Mouse (Mus musculus): ENCODE measurements around the gene Robo1. TPM values are rescaled to one million over a fixed set of nuclear protein-coding genes. Genes with fewer than 3 reads are reported as not detected.
A peak's percentile ranks its signal among the peaks of the same experiment; 100 is the strongest.

Robo1 gene
- polyA plus RNA-seq, 1 experiment from 2014 or later: 69.5 TPM

DNA sequence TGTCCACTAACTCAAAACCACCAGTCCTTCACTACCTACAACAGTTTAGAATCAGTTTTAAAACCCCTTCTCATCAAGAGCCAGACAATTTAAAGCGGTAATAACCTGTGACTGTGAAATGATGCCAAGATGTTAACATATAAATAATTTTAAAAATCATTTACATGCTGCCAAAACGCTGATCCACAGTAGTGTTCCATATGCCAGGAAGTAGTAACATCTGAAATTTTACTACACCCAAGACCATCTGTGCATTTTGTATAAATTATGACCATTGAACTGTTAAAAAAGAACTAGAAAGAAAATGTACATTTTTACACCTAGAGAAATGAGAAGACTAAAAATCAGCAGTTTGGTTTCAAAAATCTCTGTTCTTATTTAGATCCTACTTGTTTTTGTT lies 600.8 kb downstream of the Robo1 start:
- ATAC-seq (ENCODE audit: low FRiP score, low read depth): no peak
- no peaks in the 10 kb centered on the region for H3K9me3 ChIP-seq
- WGBS: 82% methylated on average over 2 of the region's 2 CpGs

DNA sequence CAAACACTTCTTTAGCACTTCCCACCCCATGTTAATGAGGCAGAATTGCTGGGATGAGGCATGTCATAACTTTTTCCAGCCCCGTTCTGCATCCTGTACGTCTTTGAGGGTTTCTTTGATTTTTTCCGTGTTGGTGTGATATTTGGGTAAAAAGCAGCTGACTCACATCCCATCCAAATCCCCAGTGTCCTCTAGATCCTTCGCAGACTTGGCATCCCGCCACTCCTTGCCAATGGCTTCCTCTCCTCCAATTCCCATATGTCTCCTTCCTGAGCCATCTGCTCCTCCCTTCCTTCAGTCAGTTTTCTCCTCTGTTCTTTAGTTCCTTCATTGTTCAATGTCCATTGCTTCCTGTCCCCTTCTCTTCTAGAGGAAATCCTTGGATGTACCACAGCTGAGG lies 605.0 kb downstream of the Robo1 start:
- Histone ChIP-seq H3K9ac (no peak overlapping the region), H3K9me3 (no peaks in the 10 kb centered on the region), H3K4me3 (no peak overlapping the region), H3K27ac (no peak overlapping the region), H3K4me2 (replicated peaks) (no peak overlapping the region), H3K27me3 (replicated peaks) (no peaks in the 10 kb centered on the region), H3K4me1 (peaks cover 4% of the 10 kb centered on the region; the same call in 1 of the 2 replicates), H3K36me3 (no peaks in the 10 kb centered on the region)
- WGBS: 51% methylated on average over 5 of the region's 5 CpGs
- peak; percentile 33; the same call in 1 of the 2 replicates for ATAC-seq (ENCODE audit: low FRiP score, low read depth)

More for the DNA sequence above, 600.8 kb downstream of the Robo1 start:
- peaks cover 4% of the 10 kb centered on the region; the same call in 1 of the 2 replicates for H3K4me1 ChIP-seq
- H3K36me3 ChIP-seq: no peaks in the 10 kb centered on the region
- no peak overlapping the region for H3K27ac ChIP-seq
- no peak overlapping the region for H3K4me3 ChIP-seq
- no peaks in the 10 kb centered on the region for H3K27me3 ChIP-seq (replicated peaks)
- no peak overlapping the region for H3K4me2 ChIP-seq (replicated peaks)
- H3K9ac ChIP-seq: no peak overlapping the region

DNA sequence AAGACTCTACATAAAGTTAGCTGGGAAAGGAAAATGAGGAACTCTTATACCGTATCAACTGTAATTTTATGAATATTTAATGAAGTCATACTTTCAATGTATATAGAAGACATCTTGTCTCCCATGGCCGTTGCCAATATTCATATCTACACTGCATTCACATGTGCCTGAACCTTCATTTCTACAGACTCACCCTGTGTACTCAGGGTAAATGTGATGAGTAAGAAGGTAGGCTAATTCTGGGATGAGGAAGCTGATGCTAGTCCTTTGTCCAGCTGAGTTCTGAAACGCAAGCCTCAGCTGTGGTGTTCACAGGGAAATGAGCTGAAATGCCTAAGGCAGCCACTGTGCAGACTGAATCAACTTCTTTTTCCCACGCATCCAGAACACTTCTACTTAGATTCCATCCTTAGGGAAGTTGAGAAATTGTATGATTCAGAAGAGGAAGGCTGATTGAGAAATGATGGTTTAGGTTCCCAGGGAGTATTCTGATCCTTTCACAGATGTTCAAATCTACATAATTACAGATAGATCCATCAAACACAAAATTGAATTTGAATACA lies 606.0 kb downstream of the Robo1 start:
- ATAC-seq (ENCODE audit: low FRiP score, low read depth): no peak
- Histone ChIP-seq H3K27me3 (replicated peaks) (no peaks in the 10 kb centered on the region), H3K4me1 (peaks cover 4% of the 10 kb centered on the region; the same call in 1 of the 2 replicates), H3K4me2 (replicated peaks) (no peak overlapping the region), H3K4me3 (no peak overlapping the region), H3K9me3 (no peaks in the 10 kb centered on the region), H3K27ac (no peak overlapping the region), H3K36me3 (no peaks in the 10 kb centered on the region), H3K9ac (no peak overlapping the region)
- 66% methylated on average over 4 of the region's 4 CpGs for WGBS

DNA sequence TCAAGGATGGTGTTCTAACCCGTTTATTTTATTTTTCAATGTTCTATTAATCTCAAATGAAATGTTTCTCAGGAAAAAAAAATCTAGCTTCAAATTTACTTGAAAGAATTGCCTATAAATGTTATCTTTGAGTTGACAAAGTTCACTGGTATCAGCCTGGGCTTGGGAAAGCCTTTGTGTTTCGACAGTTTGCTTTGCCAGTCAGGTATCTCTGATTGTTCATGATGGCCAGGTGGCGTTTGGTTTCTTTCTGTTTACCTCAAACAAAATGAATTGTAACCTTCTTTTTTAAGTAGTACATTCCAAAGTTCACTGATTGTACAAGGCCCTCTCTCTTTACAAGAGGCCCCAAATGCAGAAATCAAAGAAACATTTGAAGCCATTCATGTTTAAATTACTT lies 611.9 kb downstream of the Robo1 start:
- H3K27ac ChIP-seq: no peak overlapping the region
- no peak overlapping the region for H3K9ac ChIP-seq
- no peaks in the 10 kb centered on the region for H3K9me3 ChIP-seq
- no peaks in the 10 kb centered on the region for H3K36me3 ChIP-seq
- H3K4me3 ChIP-seq: no peak overlapping the region
- peaks cover 27% of the 10 kb centered on the region for H3K4me1 ChIP-seq
- 89% methylated on average over 3 of the region's 3 CpGs for WGBS
- H3K27me3 ChIP-seq (replicated peaks): no peaks in the 10 kb centered on the region
- no peak for ATAC-seq (ENCODE audit: low FRiP score, low read depth)
- H3K4me2 ChIP-seq (replicated peaks): no peak overlapping the region

DNA sequence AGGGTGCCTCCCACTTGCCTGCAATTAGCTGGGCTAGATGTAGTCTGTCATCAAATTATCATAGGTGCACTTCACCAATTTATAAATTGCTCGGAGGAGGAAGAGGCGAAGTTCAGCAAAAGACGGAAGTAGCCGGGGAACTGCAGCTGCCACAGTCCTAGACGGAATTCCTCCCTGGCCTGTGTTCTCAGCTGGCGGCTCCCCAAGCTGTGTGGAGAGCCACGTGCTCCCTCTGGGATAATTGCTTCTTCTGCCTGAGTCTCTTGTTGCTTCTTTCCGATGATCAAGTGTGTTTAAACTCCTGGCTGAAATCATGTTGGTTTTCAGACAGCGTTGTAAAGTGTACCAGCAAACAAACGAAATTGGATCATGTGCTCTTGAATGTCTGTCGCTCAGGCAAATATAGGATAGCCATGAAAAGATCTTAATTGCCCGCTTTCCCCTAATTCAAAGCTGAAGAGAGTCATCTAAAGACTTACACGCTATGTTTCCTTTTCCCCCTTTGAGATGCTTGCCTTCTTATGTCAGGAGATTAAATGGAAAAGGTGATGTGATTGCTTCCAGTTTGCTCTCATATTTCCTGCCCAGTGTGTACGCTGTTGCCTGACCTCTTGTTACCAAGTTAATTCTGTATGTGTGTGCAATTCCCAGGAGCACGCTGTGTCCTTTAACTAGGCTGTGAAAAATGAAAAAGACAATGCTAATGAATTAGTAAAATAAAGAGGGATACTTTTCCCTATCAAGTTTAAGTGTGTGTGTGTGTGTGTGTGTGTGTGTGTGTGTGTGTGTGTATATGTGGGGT lies 616.5 kb downstream of the Robo1 start:
- Histone ChIP-seq H3K4me3 (no peak overlapping the region), H3K9me3 (no peaks in the 10 kb centered on the region), H3K9ac (no peak overlapping the region), H3K4me2 (replicated peaks) (peak overlapping the region; percentile 46), H3K36me3 (no peaks in the 10 kb centered on the region), H3K27me3 (replicated peaks) (no peaks in the 10 kb centered on the region), H3K27ac (no peak overlapping the region), H3K4me1 (peaks cover 30% of the 10 kb centered on the region)
- peak; percentile 68 for ATAC-seq (ENCODE audit: low FRiP score, low read depth)
- 22% methylated on average over 15 of the region's 15 CpGs for WGBS

DNA sequence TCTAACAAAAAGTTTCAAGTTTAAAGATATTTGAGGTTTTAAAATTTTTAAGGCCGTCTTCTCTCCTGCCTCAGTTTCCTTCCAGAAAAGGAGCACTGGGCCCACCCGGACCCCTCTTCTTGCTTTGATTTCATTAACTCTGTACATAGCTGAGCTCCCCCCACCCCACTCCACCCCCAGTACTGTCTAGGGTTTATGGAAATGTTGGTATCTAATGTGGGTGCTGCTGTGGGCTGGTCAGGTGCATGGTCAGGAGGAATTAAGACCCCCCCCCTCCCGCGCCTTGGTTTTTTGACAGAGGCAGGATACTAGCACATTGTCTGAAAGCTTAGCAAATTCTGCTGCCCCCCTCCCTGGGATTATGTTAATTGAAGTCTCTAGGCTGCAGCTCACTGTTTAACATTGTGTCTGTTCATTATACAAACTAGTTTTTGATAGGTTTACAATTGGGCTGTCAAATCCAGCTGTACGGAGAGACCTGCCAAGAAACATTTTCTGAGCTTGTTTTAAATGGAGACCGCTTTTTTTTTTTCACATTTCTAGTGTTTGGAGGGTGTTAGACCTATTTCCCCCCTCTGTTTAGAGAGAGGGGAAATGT lies 620.5 kb downstream of the Robo1 start:
- ATAC-seq (ENCODE audit: low FRiP score, low read depth): peak; percentile 39; the same call in 1 of the 2 replicates
- H3K9ac ChIP-seq: no peak overlapping the region
- no peak overlapping the region for H3K27ac ChIP-seq
- H3K27me3 ChIP-seq (replicated peaks): no peaks in the 10 kb centered on the region
- H3K4me3 ChIP-seq: no peak overlapping the region
- H3K36me3 ChIP-seq: no peaks in the 10 kb centered on the region
- no peaks in the 10 kb centered on the region for H3K9me3 ChIP-seq
- WGBS: 83% methylated on average over 6 of the region's 6 CpGs
- H3K4me2 ChIP-seq (replicated peaks): no peak overlapping the region
- H3K4me1 ChIP-seq: peaks cover 18% of the 10 kb centered on the region

DNA sequence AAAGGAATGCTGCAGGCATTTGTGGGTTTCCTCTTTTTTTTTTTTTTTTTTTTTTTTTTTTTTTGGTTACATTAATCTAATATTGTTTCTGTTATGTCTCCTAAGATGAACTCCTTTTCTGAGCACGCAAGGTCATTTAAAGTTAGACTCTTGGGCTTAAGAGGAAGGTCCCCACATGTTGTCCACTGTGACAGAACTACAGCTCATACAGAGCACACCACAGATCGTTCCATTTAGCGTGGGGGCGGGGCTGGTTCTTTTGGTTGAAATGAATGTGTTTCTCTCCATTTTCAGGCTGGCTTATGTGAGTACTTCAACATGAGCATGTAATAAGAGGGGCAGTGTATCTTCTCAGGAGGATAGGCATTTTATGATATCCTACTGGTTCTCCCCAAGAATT lies 622.8 kb downstream of the Robo1 start:
- Histone ChIP-seq H3K27ac (no peak overlapping the region), H3K36me3 (no peaks in the 10 kb centered on the region), H3K9ac (no peak overlapping the region), H3K4me2 (replicated peaks) (no peak overlapping the region), H3K9me3 (no peaks in the 10 kb centered on the region), H3K4me1 (peaks cover 3% of the 10 kb centered on the region; the same call in 1 of the 2 replicates), H3K27me3 (replicated peaks) (no peaks in the 10 kb centered on the region), H3K4me3 (no peak overlapping the region)
- WGBS: 80% methylated on average over 4 of the region's 4 CpGs
- no peak for ATAC-seq (ENCODE audit: low FRiP score, low read depth)

DNA sequence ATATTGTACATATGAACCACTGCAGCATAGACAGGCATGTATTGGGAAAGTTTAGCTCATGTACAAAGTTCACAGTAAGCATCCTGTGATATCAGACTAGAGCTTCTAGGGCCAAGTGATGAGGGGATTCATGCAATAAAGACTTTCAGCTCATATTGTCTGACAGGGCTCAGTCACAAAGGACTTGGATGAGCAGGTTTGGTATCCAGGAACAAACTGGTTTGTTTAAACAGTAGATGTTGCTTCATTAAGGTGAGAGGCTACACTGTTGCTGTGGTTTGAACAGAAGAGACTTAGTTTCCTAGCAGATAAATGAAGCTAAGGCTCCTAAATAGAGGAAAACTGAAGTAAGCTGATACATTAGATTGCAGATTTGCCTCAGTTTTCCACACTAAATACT lies 626.8 kb downstream of the Robo1 start:
- ATAC-seq (ENCODE audit: low FRiP score, low read depth): no peak
- H3K4me3 ChIP-seq: no peak overlapping the region
- no peak overlapping the region for H3K9ac ChIP-seq
- H3K36me3 ChIP-seq: no peaks in the 10 kb centered on the region
- H3K27me3 ChIP-seq (replicated peaks): no peaks in the 10 kb centered on the region
- peaks cover 3% of the 10 kb centered on the region; the same call in 1 of the 2 replicates for H3K4me1 ChIP-seq
- no peaks in the 10 kb centered on the region for H3K9me3 ChIP-seq
- H3K4me2 ChIP-seq (replicated peaks): no peak overlapping the region
- no peak overlapping the region for H3K27ac ChIP-seq

DNA sequence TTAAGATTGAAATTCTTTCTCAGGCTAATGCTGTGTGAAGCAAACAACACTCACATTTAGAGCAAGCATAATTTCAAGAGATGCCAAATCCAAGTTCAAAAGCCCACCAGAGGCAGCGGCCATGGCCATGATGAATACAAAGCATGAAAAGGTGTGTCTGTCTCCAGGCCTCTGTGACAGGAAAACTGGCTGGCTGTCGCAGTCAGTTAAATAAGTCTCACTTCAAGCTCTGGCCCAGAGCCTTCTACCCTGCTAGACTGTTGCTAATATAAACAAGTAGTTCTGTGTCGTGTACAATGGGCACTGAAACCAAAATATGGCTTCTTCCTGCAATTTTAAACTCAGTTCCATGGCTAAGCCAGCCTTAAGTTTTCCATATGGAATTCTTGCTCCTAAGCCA lies 629.1 kb downstream of the Robo1 start:
- 71% methylated on average over 3 of the region's 3 CpGs for WGBS
- no peaks in the 10 kb centered on the region for H3K27me3 ChIP-seq (replicated peaks)

DNA sequence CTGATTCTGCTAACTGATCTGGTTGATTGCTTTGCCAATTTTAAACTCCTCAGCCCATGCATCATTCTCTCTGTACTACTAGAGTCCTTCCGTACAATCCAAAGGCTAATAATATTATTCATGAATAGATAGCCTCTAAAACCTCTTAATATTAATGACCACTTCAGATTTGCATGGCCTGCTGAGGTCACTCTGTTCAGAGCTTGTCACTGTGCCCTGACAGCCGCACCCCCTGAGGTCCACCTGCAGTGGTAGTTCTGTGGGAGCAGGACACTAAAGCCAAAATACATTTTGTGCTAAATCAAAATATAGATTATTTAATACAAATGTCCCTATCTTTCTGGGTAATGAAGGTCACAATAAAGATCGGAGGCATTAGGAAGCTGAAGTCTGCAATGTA lies 631.8 kb downstream of the Robo1 start:
- ATAC-seq (ENCODE audit: low FRiP score, low read depth): no peak

More for the DNA sequence above, 629.1 kb downstream of the Robo1 start:
- no peak overlapping the region for H3K27ac ChIP-seq
- H3K4me1 ChIP-seq: peaks cover 4% of the 10 kb centered on the region; the same call in 1 of the 2 replicates
- H3K36me3 ChIP-seq: no peaks in the 10 kb centered on the region
- H3K9ac ChIP-seq: no peak overlapping the region
- ATAC-seq (ENCODE audit: low FRiP score, low read depth): no peak
- H3K4me3 ChIP-seq: no peak overlapping the region
- H3K4me2 ChIP-seq (replicated peaks): no peak overlapping the region
- H3K9me3 ChIP-seq: no peaks in the 10 kb centered on the region

DNA sequence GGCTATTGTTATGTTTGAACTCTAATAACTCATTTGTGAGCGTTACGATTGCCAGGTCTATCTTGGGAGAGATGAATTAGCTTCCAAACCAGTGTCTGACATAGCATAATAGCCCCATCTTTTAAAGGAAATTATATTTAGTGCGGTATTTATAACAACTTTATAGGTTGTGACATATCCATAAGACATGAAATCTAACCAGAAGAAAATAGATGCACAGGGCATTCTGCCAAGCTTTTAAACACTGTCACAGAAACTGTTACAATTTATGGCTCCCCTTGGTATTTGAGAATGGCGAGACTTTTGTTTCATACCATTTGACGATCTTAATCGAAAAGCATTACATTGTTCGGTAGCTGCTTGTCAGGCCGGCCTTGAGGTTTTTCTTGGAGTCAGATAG lies 632.7 kb downstream of the Robo1 start:
- Histone ChIP-seq H3K27me3 (replicated peaks) (no peaks in the 10 kb centered on the region), H3K4me3 (no peak overlapping the region), H3K27ac (no peak overlapping the region), H3K9ac (no peak overlapping the region), H3K4me1 (peaks cover 4% of the 10 kb centered on the region; the same call in 1 of the 2 replicates), H3K9me3 (no peaks in the 10 kb centered on the region), H3K36me3 (no peaks in the 10 kb centered on the region), H3K4me2 (replicated peaks) (no peak overlapping the region)
- ATAC-seq (ENCODE audit: low FRiP score, low read depth): no peak
- WGBS: 63% methylated on average over 8 of the region's 8 CpGs

More for the DNA sequence above, 631.8 kb downstream of the Robo1 start:
- Histone ChIP-seq H3K4me2 (replicated peaks) (no peak overlapping the region), H3K9me3 (no peaks in the 10 kb centered on the region), H3K27ac (no peak overlapping the region), H3K36me3 (no peaks in the 10 kb centered on the region), H3K4me1 (peaks cover 4% of the 10 kb centered on the region; the same call in 1 of the 2 replicates), H3K9ac (no peak overlapping the region), H3K4me3 (no peak overlapping the region), H3K27me3 (replicated peaks) (no peaks in the 10 kb centered on the region)
- WGBS: 67% methylated on average over 3 of the region's 3 CpGs

DNA sequence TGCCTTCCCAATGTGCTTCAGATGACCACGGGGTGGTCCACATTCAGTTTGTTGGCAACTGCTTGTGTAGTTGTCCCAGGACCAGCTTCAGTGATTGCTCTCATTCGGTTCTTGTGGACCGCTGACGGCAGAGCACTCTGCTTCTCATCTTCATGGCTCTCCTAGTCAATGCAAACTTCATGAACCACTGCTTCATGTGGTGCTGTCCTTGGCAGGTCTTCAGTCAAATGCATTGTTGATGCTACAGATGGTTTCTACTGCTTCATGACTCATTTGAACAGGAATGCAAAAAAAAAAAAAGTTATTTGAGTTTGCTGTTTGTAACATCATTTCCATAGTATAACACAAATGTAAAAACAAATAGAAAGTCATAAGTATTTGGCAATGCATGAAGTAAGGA lies 636.3 kb downstream of the Robo1 start:
- WGBS: 93% methylated on average over 4 of the region's 4 CpGs
- H3K4me3 ChIP-seq: no peak overlapping the region
- no peaks in the 10 kb centered on the region for H3K9me3 ChIP-seq
- no peaks in the 10 kb centered on the region for H3K27me3 ChIP-seq (replicated peaks)
- H3K9ac ChIP-seq: no peak overlapping the region
- no peak overlapping the region for H3K27ac ChIP-seq
- no peak overlapping the region for H3K4me2 ChIP-seq (replicated peaks)
- peaks cover 4% of the 10 kb centered on the region; the same call in 1 of the 2 replicates for H3K4me1 ChIP-seq
- ATAC-seq (ENCODE audit: low FRiP score, low read depth): no peak
- H3K36me3 ChIP-seq: no peaks in the 10 kb centered on the region

Measured in neural tube, embryonic 12.5 days (tissue).